Mouse (Mus musculus): Measurements from ENCODE around the gene Tnni2. TPM values are rescaled to one million over a fixed set of nuclear protein-coding genes. Genes with fewer than 3 reads are reported as not detected.

Gene Tnni2
- polyA plus RNA-seq, 1 experiment = 223 TPM

DNA sequence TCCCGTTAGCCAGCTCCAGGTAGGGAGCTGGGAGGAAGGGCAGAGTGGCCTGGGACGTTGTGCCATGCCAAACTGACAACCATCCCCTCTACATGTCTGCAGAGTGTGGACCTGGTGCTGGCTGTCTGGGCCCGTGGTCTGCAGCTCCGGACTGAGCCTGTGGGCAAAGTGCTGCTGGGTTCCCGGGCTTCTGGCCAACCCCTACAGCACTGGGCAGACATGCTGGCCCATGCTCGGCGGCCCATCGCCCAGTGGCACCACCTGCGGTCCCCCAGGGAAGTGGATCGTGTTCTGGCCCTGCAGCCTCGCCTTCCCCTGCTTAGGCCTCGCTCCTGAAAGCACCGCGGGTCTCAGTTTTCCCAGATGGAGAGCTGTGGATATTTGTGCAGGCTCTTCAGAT, 1.6 kb upstream of the Tnni2 start:
- no peaks in the 10 kb centered on the region for H3K4me1 ChIP-seq (ENCODE audit: control insufficient read depth, insufficient read depth, low read length)
- TF ChIP-seq CTCF (IDR thresholded peaks at IDR 0.05; ENCODE audit: insufficient read depth, low read length) = no peak
- no peak for TF ChIP-seq POLR2A (IDR thresholded peaks at IDR 0.05; ENCODE audit: borderline replicate concordance, extremely low read depth, low read depth, low read length)

DNA sequence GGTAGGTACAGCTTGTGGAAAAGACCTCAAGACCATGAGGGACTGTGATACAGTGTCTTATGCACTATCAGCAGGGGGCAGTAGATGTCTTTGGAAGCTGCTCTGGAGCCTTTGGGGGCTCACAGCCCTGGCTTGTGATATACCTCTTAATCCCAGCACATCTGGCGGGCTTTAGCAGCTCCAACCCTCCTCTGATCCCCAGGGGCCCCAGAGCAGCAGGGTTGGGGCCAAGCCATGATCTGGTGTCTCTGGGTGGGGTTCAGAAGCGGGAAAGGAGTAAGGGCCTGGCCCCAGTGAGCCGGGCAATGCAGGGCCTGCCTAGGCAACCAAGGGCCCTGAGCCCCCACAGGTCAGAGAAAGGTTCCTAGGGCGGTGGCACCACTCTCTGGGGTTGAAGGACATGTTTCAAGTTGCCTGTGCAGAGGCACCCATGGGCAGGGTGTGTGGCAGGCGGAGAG, 922 bp upstream of the Tnni2 start:
- H3K4me1 ChIP-seq (ENCODE audit: control insufficient read depth, insufficient read depth, low read length) = no peaks in the 10 kb centered on the region
- no peak for DNase-seq
- 70% methylated on average over 5 of the region's 5 CpGs for WGBS
- no peak overlapping the region for H3K4me3 ChIP-seq (replicated peaks; ENCODE audit: extremely low read depth, low read depth, low read length)
- TF ChIP-seq CTCF (IDR thresholded peaks at IDR 0.05; ENCODE audit: insufficient read depth, low read length) = peak; percentile 50; the same call in 1 of the 2 replicates
- TF ChIP-seq POLR2A (IDR thresholded peaks at IDR 0.05; ENCODE audit: borderline replicate concordance, extremely low read depth, low read depth, low read length) = no peak

More for the DNA sequence above, 1.6 kb upstream of the Tnni2 start:
- DNase-seq = no peak
- no peak overlapping the region for H3K4me3 ChIP-seq (replicated peaks; ENCODE audit: extremely low read depth, low read depth, low read length)
- WGBS = 75% methylated on average over 14 of the region's 14 CpGs

DNA sequence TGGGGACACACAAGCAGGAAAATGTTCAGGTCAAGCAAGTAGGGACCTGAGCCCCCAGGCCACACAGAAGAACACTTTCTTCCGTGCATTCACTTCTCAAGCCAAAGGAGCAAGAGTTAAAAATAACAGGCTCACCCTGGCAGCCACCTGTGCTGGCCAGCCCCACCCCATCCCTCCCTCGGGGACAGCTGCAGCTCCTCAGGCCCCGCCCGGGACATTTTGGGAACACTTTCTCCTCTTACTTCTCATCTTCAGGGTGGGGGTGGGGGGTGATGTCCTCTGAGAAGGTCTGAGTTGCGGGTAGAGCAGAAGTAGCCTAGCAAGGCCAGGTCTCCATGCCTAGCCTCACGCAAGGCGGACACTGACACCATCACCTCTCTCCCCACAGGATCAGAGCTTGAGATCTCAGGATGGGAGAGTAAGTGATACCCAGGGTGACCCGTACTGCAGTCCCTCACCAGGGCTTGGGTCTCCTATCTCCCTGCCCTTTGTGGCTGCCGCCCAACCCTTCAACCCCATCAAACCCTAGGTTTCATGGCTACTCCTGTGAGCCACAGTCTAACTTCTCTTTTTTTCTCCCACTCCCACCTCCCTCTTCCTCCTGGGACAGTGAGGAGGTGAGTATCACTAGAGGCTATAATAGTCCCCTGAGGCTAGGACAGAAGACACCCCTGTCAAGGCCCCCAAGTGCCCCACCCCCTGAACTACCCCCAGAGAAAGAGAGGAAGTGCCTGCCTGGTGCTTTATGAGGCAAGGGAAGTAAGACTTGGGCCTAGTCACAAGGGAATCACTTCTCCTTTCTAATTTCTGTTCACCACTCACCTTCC, 686 bp downstream of the Tnni2 start:
- WGBS = 71% methylated on average over 9 of the region's 9 CpGs
- no peak for TF ChIP-seq CTCF (IDR thresholded peaks at IDR 0.05; ENCODE audit: insufficient read depth, low read length)
- TF ChIP-seq POLR2A (IDR thresholded peaks at IDR 0.05; ENCODE audit: borderline replicate concordance, extremely low read depth, low read depth, low read length) = no peak
- no peak overlapping the region for H3K4me3 ChIP-seq (replicated peaks; ENCODE audit: extremely low read depth, low read depth, low read length)
- H3K4me1 ChIP-seq (ENCODE audit: control insufficient read depth, insufficient read depth, low read length) = no peaks in the 10 kb centered on the region
- no peak for DNase-seq

DNA sequence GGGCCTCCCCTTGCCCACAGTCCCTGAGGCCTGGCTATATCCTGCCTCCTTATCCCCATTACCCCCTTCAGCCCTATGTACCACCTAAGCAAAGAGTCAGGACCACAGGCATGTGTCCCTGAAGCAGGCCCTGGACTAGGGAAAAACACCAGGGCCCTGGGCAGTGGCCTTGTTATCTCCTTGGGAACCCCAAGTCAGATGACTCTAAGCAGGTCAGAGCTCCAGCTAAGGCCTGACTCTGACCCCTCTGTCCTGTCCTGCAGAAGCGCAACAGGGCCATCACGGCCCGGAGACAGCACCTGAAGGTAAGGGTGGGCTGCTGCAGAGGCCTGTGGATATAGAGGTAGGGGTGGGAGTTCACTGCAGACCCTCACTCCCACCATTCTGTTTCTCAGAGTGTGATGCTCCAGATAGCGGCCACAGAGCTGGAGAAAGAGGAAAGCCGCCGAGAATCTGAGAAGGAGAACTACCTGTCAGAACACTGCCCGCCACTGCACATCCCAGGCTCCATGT, 1.4 kb downstream of the Tnni2 start:
- TF ChIP-seq POLR2A (IDR thresholded peaks at IDR 0.05; ENCODE audit: borderline replicate concordance, extremely low read depth, low read depth, low read length) (no peak), CTCF (IDR thresholded peaks at IDR 0.05; ENCODE audit: insufficient read depth, low read length) (no peak)
- DNase-seq = no peak
- Histone ChIP-seq H3K4me3 (replicated peaks; ENCODE audit: extremely low read depth, low read depth, low read length) (no peak overlapping the region), H3K4me1 (ENCODE audit: control insufficient read depth, insufficient read depth, low read length) (no peaks in the 10 kb centered on the region)
- WGBS = 85% methylated on average over 7 of the region's 7 CpGs

DNA sequence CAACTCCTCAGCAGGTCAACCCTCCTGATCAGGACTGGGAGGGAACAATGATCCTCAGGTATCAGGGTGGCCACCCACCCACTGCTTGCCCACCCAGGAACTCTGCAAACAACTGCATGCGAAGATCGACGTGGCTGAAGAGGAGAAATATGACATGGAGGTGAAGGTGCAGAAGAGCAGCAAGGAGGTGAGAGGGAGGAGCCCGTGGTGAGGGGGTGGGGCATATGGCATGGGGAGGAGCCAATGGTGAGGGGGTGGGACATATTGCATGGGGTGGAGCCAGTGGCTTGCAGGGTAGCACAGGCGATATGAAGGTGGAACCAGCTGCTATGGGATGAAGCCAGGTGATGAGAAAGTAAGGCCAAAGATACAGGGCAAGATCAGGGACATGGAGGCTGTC, 1.9 kb downstream of the Tnni2 start:
- TF ChIP-seq POLR2A (IDR thresholded peaks at IDR 0.05; ENCODE audit: borderline replicate concordance, extremely low read depth, low read depth, low read length) (no peak), CTCF (IDR thresholded peaks at IDR 0.05; ENCODE audit: insufficient read depth, low read length) (no peak)
- Histone ChIP-seq H3K4me3 (replicated peaks; ENCODE audit: extremely low read depth, low read depth, low read length) (no peak overlapping the region), H3K4me1 (ENCODE audit: control insufficient read depth, insufficient read depth, low read length) (no peaks in the 10 kb centered on the region)
- DNase-seq = no peak
- 83% methylated on average over 5 of the region's 5 CpGs for WGBS

DNA sequence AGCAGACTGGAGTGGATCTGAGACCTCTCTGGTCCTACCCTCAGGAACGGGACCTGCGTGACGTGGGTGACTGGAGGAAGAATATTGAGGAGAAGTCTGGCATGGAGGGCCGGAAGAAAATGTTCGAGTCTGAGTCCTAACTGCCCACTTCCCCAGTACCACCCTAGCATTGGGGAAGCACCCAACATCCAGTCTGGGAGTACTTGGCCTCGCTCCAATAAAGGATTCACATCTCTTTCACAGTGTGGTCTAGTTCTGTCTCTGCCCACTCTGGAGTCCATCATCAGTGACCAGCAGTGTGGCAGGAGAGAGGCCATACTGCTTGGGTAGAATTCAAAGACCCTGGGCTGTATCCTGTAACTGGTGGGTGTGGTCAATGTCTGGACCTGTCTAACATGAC, 2.6 kb downstream of the Tnni2 start:
- DNase-seq = no peak
- 86% methylated on average over 6 of the region's 6 CpGs for WGBS
- Histone ChIP-seq H3K4me3 (replicated peaks; ENCODE audit: extremely low read depth, low read depth, low read length) (no peak overlapping the region), H3K4me1 (ENCODE audit: control insufficient read depth, insufficient read depth, low read length) (no peaks in the 10 kb centered on the region)
- TF ChIP-seq POLR2A (IDR thresholded peaks at IDR 0.05; ENCODE audit: borderline replicate concordance, extremely low read depth, low read depth, low read length) (no peak), CTCF (IDR thresholded peaks at IDR 0.05; ENCODE audit: insufficient read depth, low read length) (no peak)

DNA sequence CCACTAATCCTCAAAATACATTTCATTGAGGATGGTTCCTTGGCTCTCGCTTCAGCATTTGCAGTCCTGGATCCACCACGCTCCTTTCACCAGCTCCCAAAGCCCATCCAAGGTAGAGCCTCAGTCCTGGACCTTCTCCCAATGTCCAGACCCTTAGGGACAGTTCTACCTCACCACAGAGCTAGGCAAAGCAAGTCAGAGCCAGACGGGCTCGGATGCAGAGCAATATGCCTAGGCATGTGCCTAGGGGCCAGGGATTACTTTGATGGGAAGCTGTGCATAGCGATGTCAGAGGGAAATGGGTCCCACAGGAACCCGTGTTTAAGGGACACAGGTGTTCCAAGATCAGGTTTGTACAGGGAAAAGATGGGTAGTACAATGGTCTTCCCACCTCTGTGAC, 3.7 kb downstream of the Tnni2 start:
- no peaks in the 10 kb centered on the region for H3K4me1 ChIP-seq (ENCODE audit: control insufficient read depth, insufficient read depth, low read length)
- no peak overlapping the region for H3K4me3 ChIP-seq (replicated peaks; ENCODE audit: extremely low read depth, low read depth, low read length)
- no peak for TF ChIP-seq CTCF (IDR thresholded peaks at IDR 0.05; ENCODE audit: insufficient read depth, low read length)
- TF ChIP-seq POLR2A (IDR thresholded peaks at IDR 0.05; ENCODE audit: borderline replicate concordance, extremely low read depth, low read depth, low read length) = no peak
- 91% methylated on average over 6 of the region's 6 CpGs for WGBS
- no peak for DNase-seq

DNA sequence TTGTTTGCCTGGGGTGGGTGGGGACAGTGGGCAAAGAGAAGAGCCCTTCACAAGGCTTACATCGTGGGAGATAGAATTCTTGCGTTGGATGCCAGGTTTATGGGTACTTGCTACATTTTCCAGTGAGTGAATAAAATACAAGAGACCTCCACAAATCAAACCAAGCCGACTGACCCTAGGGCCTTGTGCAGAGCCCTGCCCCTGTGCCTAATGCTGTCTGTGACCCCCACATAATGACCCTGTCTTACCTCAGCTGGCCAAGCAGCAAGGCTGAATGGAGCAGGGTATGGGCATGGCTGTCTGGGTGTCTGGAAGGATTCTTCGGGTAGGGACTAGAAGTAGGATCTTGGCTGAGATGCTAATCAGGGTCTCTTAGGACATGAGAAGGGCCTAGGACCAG, 4.7 kb downstream of the Tnni2 start:
- WGBS = 92% methylated on average over 4 of the region's 4 CpGs
- no peaks in the 10 kb centered on the region for H3K4me1 ChIP-seq (ENCODE audit: control insufficient read depth, insufficient read depth, low read length)
- TF ChIP-seq CTCF (IDR thresholded peaks at IDR 0.05; ENCODE audit: insufficient read depth, low read length) (no peak), POLR2A (IDR thresholded peaks at IDR 0.05; ENCODE audit: borderline replicate concordance, extremely low read depth, low read depth, low read length) (no peak)

DNA sequence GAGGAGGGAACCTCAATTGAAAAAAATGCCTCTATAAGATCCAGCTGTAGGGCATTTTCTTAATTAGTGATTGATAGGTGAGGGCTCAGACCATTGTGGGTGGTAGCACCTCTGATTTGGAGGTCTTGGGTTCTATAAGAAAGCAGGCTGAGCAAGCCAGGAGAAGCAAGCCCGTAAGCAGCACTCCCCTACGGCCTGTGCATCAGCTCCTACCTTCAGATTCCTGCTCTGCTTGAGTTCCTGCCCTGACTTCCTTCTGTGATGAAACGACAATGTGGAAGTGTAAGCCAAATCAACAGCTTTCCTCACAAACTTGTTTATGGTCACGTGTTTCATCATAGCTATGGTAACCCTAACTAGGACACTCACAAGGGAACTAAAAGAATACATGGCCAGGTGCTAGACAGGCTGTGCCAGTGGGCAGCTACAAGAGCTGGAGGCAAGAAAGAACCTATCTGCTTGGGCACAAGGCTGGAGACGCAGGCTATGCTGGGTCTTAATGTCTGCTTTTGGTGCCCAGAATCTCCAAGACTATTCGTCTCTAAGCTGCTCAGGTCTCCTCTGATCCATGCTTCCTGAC, 7.5 kb downstream of the Tnni2 start:
- no peak overlapping the region for H3K4me3 ChIP-seq (replicated peaks; ENCODE audit: extremely low read depth, low read depth, low read length)
- WGBS = 69% methylated on average over 6 of the region's 6 CpGs
- no peak for DNase-seq
- TF ChIP-seq CTCF (IDR thresholded peaks at IDR 0.05; ENCODE audit: insufficient read depth, low read length) (no peak), POLR2A (IDR thresholded peaks at IDR 0.05; ENCODE audit: borderline replicate concordance, extremely low read depth, low read depth, low read length) (no peak)
- no peaks in the 10 kb centered on the region for H3K4me1 ChIP-seq (ENCODE audit: control insufficient read depth, insufficient read depth, low read length)

More for the DNA sequence above, 4.7 kb downstream of the Tnni2 start:
- no peak for DNase-seq
- H3K4me3 ChIP-seq (replicated peaks; ENCODE audit: extremely low read depth, low read depth, low read length) = no peak overlapping the region

All from lung, adult 2 months (tissue).